Mouse (Mus musculus) thymus, adult 2 months (tissue): ENCODE results near the gene Gm35315.
"Not testable (repeated sequence)": the region's sequence is repeated elsewhere in the genome, so short reads cannot be mapped to it uniquely, and the experiment has no call there.

Experiments
- CTCF ChIP-seq: fragments of 200-500 bp; IDR thresholded peaks from 2 replicates; pipeline ENCODE4 v1.5.1; 2012; ENCODE audit warnings: mild to moderate bottlenecking, control low read depth, low read length, moderate library complexity, borderline replicate concordance; ENCODE audit not compliant: control insufficient read depth, poor library complexity, insufficient read depth; ENCODE audit errors: extremely low read depth
- POLR2A ChIP-seq: fragments of 200-500 bp; IDR thresholded peaks from 2 replicates; pipeline ENCODE4 v1.6.1; 2012; ENCODE audit warnings: mild to moderate bottlenecking, low read length, control low read depth, moderate library complexity; ENCODE audit not compliant: control insufficient read depth, poor library complexity, insufficient read depth; ENCODE audit errors: extremely low read depth

- not testable (repeated sequence) for TF ChIP-seq CTCF, POLR2A
Measured at GRCm38 (mm10) chr5:110072413-110072812, 21.8 kb downstream of the Gm35315 start, which contains the start of gene Gm17655.
